Mouse (Mus musculus) heart, adult 2 months (tissue): ENCODE measurements around the gene Tph1. TPM values are rescaled to one million over a fixed set of nuclear protein-coding genes. Genes with fewer than 3 reads are reported as not detected.

Experiments used
- DNase-seq, 2 experiments: peaks; one replicate each; pipeline ENCODE4 v3.0.0; 2021
- H3K27ac ChIP-seq: fragments of 200-600 bp; 2 replicates; pipeline ENCODE4 v1.8.1; 2022
- H3K27me3 ChIP-seq: fragments of 200-500 bp; 2 replicates; pipeline ENCODE4 v1.6.1; 2012; ENCODE audit warnings: mild to moderate bottlenecking, low read length, inconsistent platforms, mixed read lengths; ENCODE audit not compliant: control insufficient read depth, insufficient read depth
- H3K36me3 ChIP-seq: fragments of 200-500 bp; 2 replicates; pipeline ENCODE4 v1.6.1; 2012; ENCODE audit warnings: low read length, inconsistent platforms; ENCODE audit not compliant: control insufficient read depth, insufficient read depth
- H3K4me1 ChIP-seq: fragments of 200-500 bp; 2 replicates; pipeline ENCODE4 v1.6.1; 2011; ENCODE audit warnings: low read length; ENCODE audit not compliant: control insufficient read depth, insufficient read depth
- H3K4me3 ChIP-seq: fragments of 200-600 bp; 2 replicates; pipeline ENCODE4 v1.8.1; 2022
- H3K79me2 ChIP-seq: fragments of 200-500 bp; replicated peaks from 2 replicates; pipeline ENCODE4 v1.6.1; 2012; ENCODE audit warnings: mild to moderate bottlenecking, inconsistent platforms, low read length, moderate library complexity, mixed read lengths; ENCODE audit not compliant: control insufficient read depth, insufficient read depth
- H3K9ac ChIP-seq: fragments of 200-500 bp; 2 replicates; pipeline ENCODE4 v1.6.1; 2012; ENCODE audit warnings: low read depth, mild to moderate bottlenecking, control low read depth, inconsistent platforms, low read length, mixed read lengths
- CTCF ChIP-seq: fragments of 200-600 bp; IDR thresholded peaks from 2 replicates; pipeline ENCODE4 v1.8.1; 2022; ENCODE audit warnings: antibody characterized with exemption, mild to moderate bottlenecking, moderate library complexity
- EP300 ChIP-seq: fragments of 200-500 bp; IDR thresholded peaks from 2 replicates; pipeline ENCODE4 v1.6.1; 2011; ENCODE audit warnings: low read depth, low read length, control low read depth; ENCODE audit not compliant: insufficient read depth
- POLR2A ChIP-seq: fragments of 200-500 bp; IDR thresholded peaks from 2 replicates; pipeline ENCODE4 v1.6.1; 2011; ENCODE audit warnings: mild to moderate bottlenecking, low read depth, low read length, control low read depth; ENCODE audit not compliant: insufficient read depth
- WGBS: fragments of 180-500 bp; shearing (Covaris S2); methylation state at CpG from one replicate; pipeline ENCODE4 v1.1.7; 2018; 5-methylcytosine and 5-hydroxymethylcytosine counted together
- intact Hi-C: fragments of 180-260 bp; cut with DNase I; formaldehyde crosslinking; loops from one replicate; pipeline ENCODE4 v1.15.1; 2025
- polyA plus RNA-seq: library from polyadenylated mRNA; depleted of rRNA; stranded (reverse); fragments of >200 nt; gene quantifications from 2 replicates; pipeline ENCODE4 v1.2.3, GENCODE M21; 2012
- total RNA-seq, 2 experiments: library from RNA; stranded (reverse); gene quantifications; 2 replicates each; pipeline ENCODE4 v1.2.3; 2021

The Tph1 gene
- total and polyA plus RNA-seq, 3 experiments: 0.23 TPM; not detected in 2

DNA sequence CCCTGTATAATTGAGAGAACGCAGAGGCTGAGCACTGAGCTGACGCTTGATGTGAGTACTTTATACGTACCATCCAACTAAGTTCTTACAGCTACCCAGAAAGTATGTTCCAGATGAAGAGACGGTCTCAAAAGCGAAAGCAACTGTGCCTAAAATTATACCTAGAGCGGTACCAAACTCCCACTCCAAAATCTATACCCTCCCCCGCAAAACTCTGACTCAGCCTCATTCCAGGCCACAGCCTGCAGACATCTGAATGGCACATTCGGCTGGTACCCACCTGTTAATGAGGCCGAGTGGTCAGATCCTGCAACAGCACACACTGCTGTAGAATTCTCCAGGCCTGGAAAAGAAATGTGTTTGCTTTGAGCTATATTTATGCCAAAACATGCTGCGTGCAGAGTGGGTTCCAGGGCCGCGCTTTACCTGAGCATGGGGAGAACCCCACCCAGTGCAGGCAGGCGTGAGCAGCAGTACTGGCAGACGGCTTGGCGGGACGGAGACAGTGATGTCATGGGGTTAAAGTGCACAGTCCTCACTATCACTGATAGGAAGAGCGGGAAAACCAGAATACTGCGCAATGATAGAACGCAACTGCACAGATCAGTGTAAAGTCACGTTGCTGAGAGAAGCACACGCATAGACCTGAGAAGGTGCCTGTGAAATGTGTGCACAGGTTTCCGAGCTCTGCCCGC lies 53.8 kb downstream of the Tph1 start:
- Histone ChIP-seq H3K27me3 (no peaks in the 10 kb centered on the region), H3K4me3 (no peak overlapping the region), H3K4me1 (peaks cover 5% of the 10 kb centered on the region; the same call in 1 of the 2 replicates), H3K9ac (no peak overlapping the region), H3K79me2 (no peaks in the 10 kb centered on the region), H3K27ac (no peak overlapping the region), H3K36me3 (no peaks in the 10 kb centered on the region)
- TF ChIP-seq CTCF: no peak
- no peak for TF ChIP-seq EP300
- TF ChIP-seq POLR2A: no peak
- DNase-seq: no peak
- intact Hi-C loops: no loop called here
- 89% methylated on average over 23 of the region's 23 CpGs for WGBS

DNA sequence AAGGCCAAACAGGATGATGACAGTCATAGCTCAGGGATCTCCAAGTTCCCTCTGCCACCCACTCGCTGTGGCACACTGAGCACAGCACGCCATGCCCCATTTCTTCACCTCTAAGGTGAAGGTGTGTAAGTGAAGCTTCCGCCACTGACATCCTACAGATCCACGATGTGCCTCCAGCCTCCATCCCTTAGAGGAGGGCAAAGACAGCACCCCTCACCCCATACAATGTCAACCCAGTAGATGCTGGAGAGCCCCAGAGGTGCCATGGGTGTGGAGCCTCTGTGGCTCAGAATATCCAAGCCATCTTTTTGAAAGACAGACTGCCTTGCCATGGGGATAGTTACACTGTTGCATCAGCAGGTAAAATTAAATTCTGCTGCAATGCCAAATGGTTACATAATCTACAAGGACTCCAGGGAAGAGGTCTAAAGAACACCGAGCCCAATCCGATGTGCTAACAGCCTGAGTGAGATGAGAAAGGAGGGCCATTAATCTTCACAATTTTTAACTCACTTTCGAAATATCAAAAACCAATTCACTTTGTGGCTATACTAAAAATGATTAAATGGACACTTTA lies 55.8 kb downstream of the Tph1 start:
- 83% methylated on average over 7 of the region's 7 CpGs for WGBS
- no peaks in the 10 kb centered on the region for H3K79me2 ChIP-seq

DNA sequence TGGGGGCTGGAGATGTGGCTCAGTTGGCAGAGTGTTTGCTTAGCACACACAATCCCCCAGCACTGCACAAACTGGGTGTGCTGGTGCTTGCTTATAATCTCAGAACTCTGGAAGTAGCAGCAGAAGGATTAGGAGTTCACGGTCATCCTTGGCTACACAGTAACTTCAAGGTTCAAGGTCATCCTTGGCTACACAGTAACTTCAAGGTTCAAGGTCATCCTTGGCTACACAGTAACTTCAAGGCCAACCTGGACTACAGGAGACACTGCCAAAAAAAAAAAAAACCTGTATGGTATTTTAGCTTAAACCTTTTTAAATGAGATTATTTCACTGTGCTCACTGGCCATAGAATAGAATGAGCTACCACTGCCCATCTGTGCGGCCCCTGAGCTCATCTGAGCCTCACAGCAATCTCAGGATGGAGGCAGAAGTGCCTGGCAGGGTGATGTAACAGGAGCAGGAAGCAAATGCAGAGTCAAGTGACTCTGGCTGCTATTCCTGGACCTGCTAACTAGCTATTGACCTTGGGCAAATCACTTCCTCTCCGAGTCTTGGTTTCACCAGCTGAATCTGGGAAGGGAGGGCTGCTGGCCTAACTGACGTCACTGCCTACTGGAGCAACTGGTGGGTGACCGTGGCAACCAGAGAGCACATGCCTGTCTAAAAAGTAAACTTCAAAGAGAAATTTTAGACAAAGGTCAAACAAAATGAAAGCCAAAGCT lies 56.9 kb downstream of the Tph1 start:
- Histone ChIP-seq H3K4me3 (no peak overlapping the region), H3K4me1 (peaks cover 8% of the 10 kb centered on the region; the same call in 1 of the 2 replicates), H3K9ac (no peak overlapping the region), H3K27me3 (no peaks in the 10 kb centered on the region), H3K79me2 (no peaks in the 10 kb centered on the region), H3K36me3 (no peaks in the 10 kb centered on the region), H3K27ac (peak overlapping the region; percentile 74)
- intact Hi-C loops: no loop called here
- no peak for TF ChIP-seq CTCF
- no peak for TF ChIP-seq POLR2A
- peak; percentile 68; the same call in 1 of the 2 replicates for TF ChIP-seq EP300
- 32% methylated on average over 5 of the region's 5 CpGs for WGBS
- peak; percentile 42 to 70 for DNase-seq

More for the DNA sequence above, 55.8 kb downstream of the Tph1 start:
- no peak overlapping the region for H3K9ac ChIP-seq
- H3K36me3 ChIP-seq: no peaks in the 10 kb centered on the region
- H3K4me3 ChIP-seq: no peak overlapping the region
- peaks cover 8% of the 10 kb centered on the region; the same call in 1 of the 2 replicates for H3K4me1 ChIP-seq
- H3K27ac ChIP-seq: peak overlapping the region; percentile 52
- DNase-seq: peak in 1 of 2 experiments; percentile 19
- no peak for TF ChIP-seq EP300
- no peak for TF ChIP-seq POLR2A
- TF ChIP-seq CTCF: no peak
- no peaks in the 10 kb centered on the region for H3K27me3 ChIP-seq
- intact Hi-C loops: no loop called here

DNA sequence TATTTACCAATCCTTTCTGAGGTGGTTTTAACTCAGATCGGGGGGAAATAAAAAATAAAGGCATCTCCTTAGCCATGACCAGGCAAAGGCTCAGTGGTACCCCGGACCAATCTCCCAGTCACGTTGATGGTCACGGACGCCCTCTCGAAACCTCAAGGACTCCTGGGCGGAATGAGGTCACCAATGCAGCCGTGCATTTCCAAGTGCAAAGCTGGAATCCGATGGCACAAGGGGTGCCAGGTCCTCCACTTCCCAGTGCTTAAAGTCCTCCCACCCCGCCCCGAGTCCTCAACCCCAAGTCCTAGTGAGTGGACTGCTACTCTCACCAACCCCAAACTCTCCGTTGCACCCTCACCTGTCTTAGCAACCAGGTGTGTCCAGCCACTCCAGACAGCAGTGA lies 58.1 kb downstream of the Tph1 start:
- Histone ChIP-seq H3K4me3 (no peak overlapping the region), H3K4me1 (peaks cover 8% of the 10 kb centered on the region; the same call in 1 of the 2 replicates), H3K79me2 (no peaks in the 10 kb centered on the region), H3K36me3 (no peaks in the 10 kb centered on the region), H3K27me3 (no peaks in the 10 kb centered on the region), H3K9ac (no peak overlapping the region), H3K27ac (no peak overlapping the region)
- no peak for DNase-seq
- TF ChIP-seq EP300: no peak
- no peak for TF ChIP-seq CTCF
- TF ChIP-seq POLR2A: no peak
- intact Hi-C loops: no loop called here
- 94% methylated on average over 12 of the region's 12 CpGs for WGBS

DNA sequence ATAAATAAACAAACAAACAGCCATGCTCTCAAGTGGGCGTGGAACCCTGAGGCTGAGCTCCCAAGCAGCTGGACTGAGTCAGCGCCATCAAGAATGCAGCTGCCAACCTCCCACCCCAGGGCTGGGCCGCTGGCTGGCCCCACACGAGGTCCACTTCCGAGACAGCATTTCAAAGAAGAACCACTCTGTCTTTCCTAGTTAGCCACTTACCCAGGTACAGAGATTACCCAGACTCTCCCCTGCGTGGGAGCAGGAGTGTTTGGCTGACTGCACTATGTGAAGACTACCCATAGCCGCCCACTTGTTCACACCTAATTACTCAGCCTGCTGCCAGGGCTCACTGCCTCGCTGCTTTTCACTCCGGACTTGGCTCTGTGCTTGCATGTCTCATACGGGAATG lies 59.2 kb downstream of the Tph1 start:
- intact Hi-C loops: no loop called here
- no peak overlapping the region for H3K9ac ChIP-seq
- H3K4me1 ChIP-seq: peaks cover 8% of the 10 kb centered on the region; the same call in 1 of the 2 replicates
- WGBS: 70% methylated on average over 10 of the region's 10 CpGs
- no peaks in the 10 kb centered on the region for H3K27me3 ChIP-seq
- H3K36me3 ChIP-seq: no peaks in the 10 kb centered on the region
- no peak overlapping the region for H3K27ac ChIP-seq
- no peaks in the 10 kb centered on the region for H3K79me2 ChIP-seq
- no peak overlapping the region for H3K4me3 ChIP-seq
- peak in 1 of 2 experiments; percentile 15 for DNase-seq
- TF ChIP-seq EP300: no peak
- TF ChIP-seq CTCF: no peak
- no peak for TF ChIP-seq POLR2A

DNA sequence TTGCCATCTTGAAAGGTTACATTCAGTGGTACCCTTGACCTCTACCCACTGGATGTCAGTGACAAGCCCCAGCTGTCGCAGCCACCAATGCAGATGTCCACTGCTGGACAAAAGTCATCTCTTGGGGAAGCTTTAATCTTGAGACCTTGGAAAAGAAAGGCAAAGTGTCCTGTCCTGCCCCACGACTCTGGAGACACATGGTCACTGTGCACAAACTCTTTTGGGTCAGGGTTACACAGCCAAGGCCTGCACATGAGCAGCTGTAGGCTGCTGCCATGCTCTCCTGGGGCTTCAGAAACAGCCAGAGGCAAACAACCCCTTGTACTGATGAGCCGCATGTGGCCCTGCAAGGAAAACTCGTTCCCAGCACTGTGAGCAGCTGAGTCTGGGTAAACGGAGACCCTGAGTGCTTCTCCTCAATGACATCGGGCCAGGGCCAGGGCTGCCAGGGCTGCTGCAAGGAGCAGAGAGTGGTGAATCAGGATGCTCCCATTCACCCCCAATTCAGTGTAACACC lies 59.9 kb downstream of the Tph1 start:
- intact Hi-C loops: no loop called here

More for the DNA sequence above, 59.9 kb downstream of the Tph1 start:
- no peak for DNase-seq
- Histone ChIP-seq H3K4me1 (peaks cover 8% of the 10 kb centered on the region; the same call in 1 of the 2 replicates), H3K4me3 (no peak overlapping the region), H3K27ac (no peak overlapping the region), H3K9ac (no peak overlapping the region), H3K27me3 (no peaks in the 10 kb centered on the region), H3K36me3 (no peaks in the 10 kb centered on the region), H3K79me2 (no peaks in the 10 kb centered on the region)
- no peak for TF ChIP-seq EP300
- WGBS: 66% methylated on average over 6 of the region's 6 CpGs
